Mouse (Mus musculus): Measurements from ENCODE around the gene Vmn1r85.

Vmn1r85 gene

DNA sequence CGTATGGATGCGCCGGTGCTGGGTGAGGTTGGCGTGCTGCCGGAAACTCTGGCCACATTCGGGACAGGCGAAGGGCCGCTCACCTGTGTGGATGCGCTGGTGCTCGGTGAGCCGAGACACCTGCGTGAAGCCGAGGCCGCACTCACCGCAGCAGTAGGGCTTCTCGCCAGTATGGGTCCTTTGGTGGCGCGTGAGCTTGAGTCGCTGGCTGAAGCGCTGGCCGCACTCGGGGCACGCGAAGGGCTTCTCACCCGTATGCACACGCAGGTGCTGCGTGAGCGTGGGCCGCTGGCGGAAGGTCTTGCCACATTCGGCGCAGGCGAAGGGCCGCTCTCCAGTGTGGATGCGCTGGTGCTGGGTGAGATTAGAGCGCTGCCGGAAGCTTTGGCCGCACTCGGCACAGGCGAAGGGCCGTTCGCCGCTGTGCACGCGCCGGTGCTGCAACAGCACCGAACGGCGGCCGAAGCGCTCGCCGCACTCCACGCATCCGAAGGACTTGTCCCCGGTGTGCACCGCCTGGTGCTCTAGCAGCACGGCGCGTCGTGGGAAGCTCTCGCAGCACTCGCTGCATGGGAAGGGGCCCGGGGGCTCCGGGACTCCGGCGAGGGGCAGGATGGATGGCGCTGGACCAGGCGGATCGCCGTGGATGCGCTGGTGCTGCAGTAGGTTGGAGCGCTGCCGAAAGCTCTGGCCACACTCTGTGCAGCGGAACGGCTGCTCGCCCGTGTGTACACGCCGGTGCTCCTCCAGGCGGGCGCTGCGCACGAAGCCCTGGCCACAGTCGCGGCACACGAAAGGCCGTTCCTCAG lies 51.3 kb downstream of the Vmn1r85 start:
- CTCF ChIA-PET: interaction anchor here (0.6 to 2.5 kb wide), 11 partner anchors 12 to 149 kb away, joined by 3 to 17 read pairs (median 4); partner anchors contain the start of genes Zbtb45 (in 3 of the 4) and Rps5 (in 1 of the 4)
- POLR2A ChIA-PET: interaction anchor here (0.7 to 21.4 kb wide), 70 partner anchors 8 to 307 kb away, joined by 3 to 694 read pairs (median 5); partner anchors contain the start of genes Zfp446 (in 4 of the 4), Rnf225 (in 3 of the 4), Rps5 (in 3 of the 4) and Chmp2a (in 2 of the 4)

DNA sequence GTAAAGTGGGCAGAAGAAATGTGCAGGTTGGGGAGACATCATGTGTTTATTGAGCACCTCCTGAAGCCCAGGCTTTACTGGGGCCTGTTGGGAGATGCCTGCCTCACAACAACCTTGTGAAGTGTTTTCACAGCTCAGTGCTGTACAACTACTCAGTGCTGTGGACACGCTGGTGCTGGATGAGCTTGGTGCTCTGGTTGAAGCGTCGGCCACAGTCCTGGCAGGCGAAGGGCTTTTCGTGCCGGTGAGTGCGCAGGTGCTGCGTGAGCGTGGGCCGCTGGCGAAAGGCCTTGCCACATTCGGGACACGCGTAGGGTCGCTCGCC lies 51.9 kb downstream of the Vmn1r85 start:
- POLR2A ChIA-PET: interaction anchor here (0.6 to 21.4 kb wide), 67 partner anchors 9 to 247 kb away, joined by 3 to 694 read pairs (median 5); partner anchors contain the start of genes Zfp446 (in 4 of the 4), Rps5 (in 3 of the 4), Chmp2a (in 2 of the 4) and Lig1 (in 2 of the 4)
- CTCF ChIA-PET: interaction anchor here (0.7 to 2.5 kb wide), 12 partner anchors 15 to 212 kb away, joined by 3 to 17 read pairs (median 3); partner anchors contain the start of genes Zbtb45 (in 3 of the 4) and Rps5 (in 1 of the 4)

DNA sequence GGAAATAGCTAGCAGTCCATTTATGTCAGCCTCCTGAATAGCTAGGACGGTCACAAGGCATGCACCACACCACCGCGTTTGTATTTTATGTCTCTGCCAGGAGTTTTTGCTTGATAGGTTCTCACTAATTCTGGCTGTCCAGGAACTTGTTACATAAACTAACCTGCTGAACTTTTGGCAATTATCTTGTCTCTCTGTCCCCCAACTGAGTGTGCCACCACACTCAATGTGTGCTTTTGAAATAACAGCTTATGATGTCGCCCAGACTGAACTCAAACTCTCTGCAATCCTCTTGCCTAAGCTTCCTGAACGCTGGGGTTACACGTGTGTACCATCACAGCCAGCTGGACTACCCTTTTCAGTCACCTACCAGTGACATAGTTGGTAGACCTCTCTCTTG lies 52.5 kb downstream of the Vmn1r85 start:
- ChIA-PET POLR2A (interaction anchor here (0.6 to 21.4 kb wide), 52 partner anchors 8 to 235 kb away, joined by 3 to 694 read pairs (median 6); partner anchors contain the start of genes Rps5 (in 3 of the 4), Zfp446 (in 3 of the 4), Chmp2a (in 2 of the 4) and Lig1 (in 2 of the 4)), CTCF (interaction anchor here (0.6 to 2.5 kb wide), 11 partner anchors 25 to 212 kb away, joined by 3 to 17 read pairs (median 4); partner anchors contain the start of genes Zbtb45 (in 3 of the 4) and Rps5 (in 1 of the 4))

DNA sequence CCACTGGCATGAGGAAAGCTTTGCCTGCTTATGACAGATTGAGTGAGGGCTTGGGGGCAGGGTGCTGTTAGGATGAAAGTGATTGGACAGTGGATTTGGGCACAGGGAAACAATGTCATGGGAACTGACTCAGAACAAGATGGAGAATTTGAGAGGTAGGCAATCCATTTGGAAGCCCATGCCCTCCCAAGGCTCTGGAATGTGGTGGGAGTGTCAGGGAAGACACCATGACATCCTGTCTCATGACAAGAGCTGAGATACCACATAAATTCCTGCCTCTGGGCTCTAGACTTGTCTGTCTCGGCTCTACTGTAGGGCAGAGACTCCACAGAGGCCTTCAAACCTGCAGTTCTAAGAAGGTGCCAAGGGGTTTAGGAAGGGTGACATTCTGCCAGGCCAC lies 53.7 kb downstream of the Vmn1r85 start:
- POLR2A ChIA-PET: interaction anchor here (0.5 to 21.4 kb wide), 26 partner anchors 7 to 138 kb away, joined by 3 to 694 read pairs (median 6); partner anchors contain the start of genes Rps5 (in 2 of the 4), Zbtb45 (in 2 of the 4), Chmp2a (in 1 of the 4) and Mzf1 (in 1 of the 4)
- CTCF ChIA-PET: interaction anchor here in 1 of 4 experiments (1.2 kb wide), 1 partner anchor 31 kb away, joined by 3 read pairs; the partner anchor contains the start of gene Zbtb45

DNA sequence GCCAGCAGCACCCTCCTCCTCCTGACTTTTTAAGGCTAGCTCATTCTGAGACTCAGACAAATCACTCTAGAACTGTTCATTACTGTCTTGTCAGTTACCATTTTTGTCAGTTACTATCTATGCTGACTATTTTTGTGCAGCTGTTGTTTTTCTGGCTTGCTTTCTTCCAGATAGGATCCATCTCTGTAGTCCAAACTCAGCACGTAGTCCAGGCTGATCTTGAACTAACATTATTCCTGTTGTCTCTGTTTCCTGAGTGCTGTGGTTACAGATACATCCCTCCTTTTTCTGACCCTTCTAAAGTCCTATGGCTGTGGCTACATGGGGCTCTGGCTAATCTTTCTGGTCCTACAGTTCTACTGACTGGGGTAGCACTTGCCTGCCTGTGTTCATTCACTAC lies 55.8 kb downstream of the Vmn1r85 start:
- ChIA-PET POLR2A (interaction anchor here (0.8 to 21.4 kb wide), 41 partner anchors 8 to 136 kb away, joined by 3 to 694 read pairs (median 5); partner anchors contain the start of genes Zbtb45 (in 3 of the 4), Rnf225 (in 2 of the 4), Rps5 (in 2 of the 4) and Slc27a5 (in 2 of the 4)), CTCF (interaction anchor here in 1 of 4 experiments (0.7 to 0.9 kb wide), 2 partner anchors 29 to 32 kb away, joined by 3 to 4 read pairs; partner anchors contain the start of gene Zbtb45)

DNA sequence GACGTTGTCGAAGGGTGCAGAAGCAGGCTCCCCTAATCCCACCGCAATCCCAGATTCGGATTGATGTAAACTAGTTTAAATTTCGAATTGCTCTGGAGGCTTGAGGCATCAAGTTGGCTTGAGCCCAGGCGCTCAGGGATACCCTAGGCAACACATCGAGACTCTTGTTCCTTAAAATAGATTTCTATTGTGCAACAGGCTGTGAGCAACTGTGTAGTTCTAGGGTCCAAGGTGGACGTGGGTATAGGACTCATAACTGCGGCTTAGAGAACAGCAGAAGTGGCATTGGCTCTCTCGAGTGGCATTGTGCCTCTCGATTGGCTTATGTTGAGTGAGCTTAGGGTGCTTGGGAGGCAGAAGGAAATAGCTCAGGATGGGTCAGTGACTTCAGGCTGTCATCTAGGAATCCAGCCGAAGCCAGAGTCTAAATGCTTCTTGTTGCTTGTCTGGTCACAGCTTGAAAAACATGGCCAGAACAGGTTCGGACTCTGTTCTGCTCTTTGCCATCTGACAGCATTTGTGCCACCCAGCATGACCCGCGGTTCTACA lies 56.3 kb downstream of the Vmn1r85 start:
- ChIA-PET POLR2A (interaction anchor here (0.7 to 21.4 kb wide), 48 partner anchors 9 to 135 kb away, joined by 3 to 694 read pairs (median 5); partner anchors contain the start of genes Zbtb45 (in 3 of the 4), Zfp446 (in 3 of the 4), Mzf1 (in 2 of the 4) and Rnf225 (in 2 of the 4)), CTCF (interaction anchor here in 1 of 4 experiments (0.9 kb wide), 1 partner anchor 29 kb away, joined by 3 read pairs; the partner anchor contains the start of gene Zbtb45)

DNA sequence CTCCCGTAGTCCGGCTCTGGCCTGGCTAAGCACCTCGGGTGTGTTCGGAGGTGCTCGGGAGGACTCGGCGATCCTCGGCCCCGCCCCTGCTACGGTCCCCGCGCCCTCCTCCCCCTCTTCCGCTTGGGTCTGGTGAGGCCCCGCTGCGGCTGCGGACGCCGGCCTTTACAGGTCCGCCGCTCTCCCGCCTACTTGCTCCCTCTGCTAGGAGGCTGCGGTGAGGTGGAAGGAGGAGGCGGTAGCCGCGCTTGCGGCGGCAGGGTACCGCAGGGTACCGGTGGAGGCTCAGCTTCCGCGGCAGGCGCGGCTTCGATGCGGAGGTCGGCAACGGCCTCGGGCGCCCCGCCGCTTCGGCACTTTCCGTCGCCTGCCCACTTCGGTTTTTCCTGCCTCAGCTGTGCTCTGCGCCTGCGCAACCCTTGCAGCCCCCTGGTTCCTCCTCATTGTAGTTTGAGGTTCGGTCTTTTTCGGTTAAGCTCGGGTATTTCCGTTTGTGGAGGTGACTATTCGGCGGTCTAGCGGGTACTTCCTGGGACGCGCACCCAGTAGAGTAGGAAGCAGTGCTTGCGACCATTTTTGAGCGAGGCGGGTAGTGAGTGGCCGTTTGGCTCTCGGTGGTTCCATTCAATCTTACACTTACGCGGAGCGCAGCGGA lies 56.9 kb downstream of the Vmn1r85 start, which contains the start of gene Ube2m:
Gene Ube2m (minus strand): TSS at position 375 of the 655 bp plus-strand sequence.
- ChIA-PET POLR2A (interaction anchor here (0.6 to 21.4 kb wide), 46 partner anchors 9 to 135 kb away, joined by 3 to 694 read pairs (median 5); partner anchors contain the start of genes Zbtb45 (in 4 of the 4), Mzf1 (in 2 of the 4), Rnf225 (in 2 of the 4) and Rps5 (in 2 of the 4)), CTCF (interaction anchor here in 3 of 4 experiments (0.7 to 1.7 kb wide), 3 partner anchors 28 kb away, joined by 3 to 7 read pairs (median 4); partner anchors contain the start of gene Zbtb45 (in 3 of the 3))

DNA sequence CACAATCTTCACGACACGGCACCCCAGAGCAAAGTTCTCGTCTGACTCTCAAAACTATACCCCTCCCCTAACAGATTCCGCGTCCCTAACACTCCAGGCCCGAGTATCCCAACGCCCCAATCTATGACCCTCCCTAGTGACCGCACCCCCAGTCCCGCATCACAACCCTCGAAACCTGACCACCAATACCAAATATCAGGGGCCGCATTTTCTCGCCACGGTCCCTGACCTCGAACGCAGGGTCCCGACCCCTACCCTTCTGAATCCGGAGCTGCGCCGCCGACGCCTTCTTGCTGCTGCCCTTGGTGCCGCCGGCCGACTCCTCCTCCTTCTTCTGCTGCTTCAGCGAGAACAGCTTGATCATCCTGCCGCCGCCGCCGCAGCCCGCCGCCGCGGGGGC lies 57.6 kb downstream of the Vmn1r85 start:
- ChIA-PET POLR2A (interaction anchor here (0.6 to 21.4 kb wide), 37 partner anchors 9 to 134 kb away, joined by 3 to 694 read pairs (median 7); partner anchors contain the start of genes Zbtb45 (in 4 of the 4), Rnf225 (in 2 of the 4), Rps5 (in 2 of the 4) and Zfp446 (in 2 of the 4)), CTCF (interaction anchor here in 2 of 4 experiments (0.7 to 1.7 kb wide), 2 partner anchors 27 kb away, joined by 4 to 7 read pairs; partner anchors contain the start of gene Zbtb45 (in 2 of the 2))

DNA sequence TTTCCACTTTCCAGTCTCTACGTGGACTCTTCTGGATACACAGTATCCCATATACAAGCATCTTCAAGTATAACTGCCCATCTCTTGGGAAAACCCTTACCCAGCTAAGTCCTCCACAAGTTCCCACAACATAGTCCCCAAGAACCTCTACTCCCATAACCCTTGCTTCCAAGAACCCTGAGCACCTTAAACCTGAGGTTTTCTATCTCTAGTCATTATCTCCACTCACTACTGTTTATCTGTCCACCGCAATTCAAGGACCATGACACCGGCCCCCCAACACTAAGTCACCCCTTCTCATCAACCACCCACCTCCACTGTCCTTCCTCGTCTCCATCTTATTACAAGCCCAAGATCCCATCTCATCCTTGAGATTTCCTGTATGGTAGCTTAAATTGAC lies 58.2 kb downstream of the Vmn1r85 start:
- POLR2A ChIA-PET: interaction anchor here (0.9 to 21.4 kb wide), 25 partner anchors 8 to 127 kb away, joined by 3 to 694 read pairs (median 10); partner anchors contain the start of genes Zbtb45 (in 3 of the 4), Rps5 (in 2 of the 4), Zfp446 (in 2 of the 4) and Mzf1 (in 1 of the 4)
- CTCF ChIA-PET: interaction anchor here in 1 of 4 experiments (1.7 kb wide), 1 partner anchor 27 kb away, joined by 7 read pairs; the partner anchor contains the start of gene Zbtb45

DNA sequence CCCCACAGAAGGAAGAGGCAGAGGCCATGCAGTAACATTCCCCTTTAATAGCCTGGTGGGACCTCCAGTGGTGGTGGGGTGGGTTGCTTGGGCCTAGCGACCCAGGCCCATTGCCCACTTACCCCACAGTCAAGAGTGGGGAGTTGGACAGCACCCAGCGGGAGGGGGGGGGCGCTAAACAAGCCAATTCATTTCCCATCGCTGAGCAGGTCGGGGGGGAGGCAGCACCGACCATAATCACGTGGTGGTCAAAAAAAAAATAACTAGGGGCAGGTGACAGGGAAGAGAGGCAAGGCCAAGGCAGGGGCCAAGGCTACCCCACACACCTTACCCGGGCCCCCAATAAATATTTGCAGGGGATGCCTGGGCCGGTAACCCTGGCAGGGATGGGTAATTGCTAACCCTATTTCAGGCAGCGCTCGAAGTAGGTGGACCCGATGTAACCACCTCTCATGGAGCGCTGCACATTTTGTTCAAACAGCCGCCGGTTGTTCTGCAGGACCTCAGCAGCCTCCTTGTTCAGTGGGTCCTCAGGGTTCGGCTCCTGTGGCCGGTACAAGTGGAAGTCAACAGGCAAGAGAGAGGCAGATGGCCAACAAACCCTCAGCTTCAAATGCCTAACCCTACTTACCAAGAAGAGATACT lies 59.6 kb downstream of the Vmn1r85 start:
- ChIA-PET POLR2A (interaction anchor here in 3 of 4 experiments (1.0 to 21.4 kb wide), 30 partner anchors 7 to 155 kb away, joined by 3 to 694 read pairs (median 10); partner anchors contain the start of genes Rps5 (in 3 of the 3), Zbtb45 (in 3 of the 3), Zfp446 (in 3 of the 3) and Mzf1 (in 2 of the 3)), CTCF (no interaction called here)

DNA sequence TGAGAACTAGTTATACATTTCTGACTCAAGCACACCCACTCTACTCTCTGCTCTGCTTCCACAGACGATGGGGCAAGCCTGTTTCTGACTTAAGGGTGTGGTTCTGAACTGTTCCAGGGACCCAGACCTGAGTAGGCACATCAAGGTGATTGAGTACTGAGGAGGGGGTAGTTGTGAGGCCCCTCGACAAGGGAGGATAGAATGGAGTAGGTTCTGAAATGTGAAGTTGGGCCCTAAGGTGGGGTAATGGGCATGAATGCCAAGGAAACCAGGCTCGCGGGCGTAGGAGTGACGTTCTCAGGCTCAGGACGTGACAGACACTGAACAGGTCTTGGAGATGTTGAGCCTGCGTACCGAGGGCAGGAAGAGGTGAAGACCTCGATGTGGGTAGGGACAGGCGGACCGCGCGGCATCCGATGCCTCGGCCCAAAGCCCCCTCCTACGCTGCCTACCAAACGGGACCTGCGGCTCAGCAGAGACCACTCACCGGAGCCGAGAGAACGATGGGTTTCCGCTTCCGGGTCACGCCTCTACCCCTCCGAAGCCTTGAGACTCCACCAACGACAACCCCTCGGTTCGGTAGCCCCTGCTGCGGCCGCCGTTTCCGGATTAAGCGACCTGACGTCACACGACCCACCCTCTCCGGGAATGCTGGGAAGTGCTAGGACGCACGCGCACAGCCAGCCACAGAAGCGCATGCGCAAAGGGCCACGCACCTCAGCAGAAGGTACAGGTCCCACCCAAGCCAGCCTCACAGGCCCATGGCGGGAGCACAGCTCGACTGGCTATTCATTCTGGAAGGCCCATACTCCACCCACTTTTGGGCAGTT lies 60.6 kb downstream of the Vmn1r85 start, which contains the start of gene Chmp2a:
Gene Chmp2a (minus strand): TSS at position 660 of the 830 bp plus-strand sequence.
- ChIA-PET POLR2A (interaction anchor here in 3 of 4 experiments (0.9 to 21.4 kb wide), 33 partner anchors 7 to 154 kb away, joined by 3 to 694 read pairs (median 7); partner anchors contain the start of genes Rps5 (in 3 of the 3), Zbtb45 (in 3 of the 3), Zfp446 (in 3 of the 3) and Mzf1 (in 2 of the 3)), CTCF (interaction anchor here in 1 of 4 experiments (1.4 kb wide), 1 partner anchor 24 kb away, joined by 3 read pairs; the partner anchor contains the start of gene Zbtb45)

DNA sequence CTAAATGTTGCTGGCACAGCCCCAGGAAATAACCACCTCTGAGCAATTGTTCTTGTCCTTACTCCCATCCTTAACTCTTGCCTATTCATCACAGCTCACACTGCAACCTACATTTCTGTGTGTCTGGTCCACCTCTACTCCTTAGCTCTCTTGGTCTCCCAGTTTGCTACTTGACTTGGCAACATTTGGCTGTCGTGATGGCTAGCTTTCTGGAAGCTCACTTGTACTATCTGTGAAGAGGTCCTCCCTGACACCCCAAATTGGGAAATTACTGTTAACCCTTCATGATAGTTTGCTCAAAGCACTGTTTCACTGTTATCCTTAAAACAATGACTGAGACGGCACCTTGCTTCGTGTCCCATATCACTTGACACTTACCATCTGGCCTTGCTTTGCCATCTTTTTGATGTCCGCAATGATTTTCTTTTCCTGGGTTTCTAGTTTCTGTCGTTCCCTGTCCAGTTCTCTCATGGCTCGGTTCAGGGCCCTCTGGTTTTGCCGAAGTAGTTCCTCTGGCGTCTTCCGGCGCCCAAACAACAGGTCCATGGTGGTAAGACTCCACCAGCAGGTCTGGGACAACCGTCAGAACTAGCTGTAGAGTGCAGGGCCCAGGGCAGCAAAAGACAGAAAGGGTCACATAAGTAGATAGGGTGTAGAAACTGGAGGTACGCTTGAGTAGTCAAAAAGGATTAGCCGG lies 61.4 kb downstream of the Vmn1r85 start:
- POLR2A ChIA-PET: interaction anchor here (0.7 to 21.4 kb wide), 22 partner anchors 9 to 107 kb away, joined by 3 to 694 read pairs (median 8); partner anchors contain the start of genes Zfp446 (in 3 of the 4), Rnf225 (in 2 of the 4), Zbtb45 (in 2 of the 4) and Mzf1 (in 1 of the 4)
- CTCF ChIA-PET: interaction anchor here in 2 of 4 experiments (1.4 kb wide), 2 partner anchors 23 to 24 kb away, joined by 3 read pairs; partner anchors contain the start of gene Zbtb45 (in 2 of the 2)

Measured in embryonic stem cell, embryonic (primary cell).